Comparison of ENCODE assay signal across 22 mouse cellular contexts in genomic region chr6:97684335-97684734, GRCm38 (mm10).
DNase-seq lines count a peak whose midpoint lies in the region; TF ChIP-seq lines count a peak whose summit lies in the region.
"Had no signal": no experiment of that assay in that cellular context is flagged by ENCODE, and none has a peak within 500 bp of the region (broad histone marks: within the 10 kb centered on the region; RNA-seq: fewer than 3 reads in every experiment).

No protein-coding gene starts in this region.

- TF ChIP-seq POLR2A in cortical plate, adult 2 months (IDR thresholded peaks at IDR 0.05; ENCODE audit: extremely low read depth, insufficient read depth, low read length), result no peak

- TF ChIP-seq CTCF in cortical plate, adult 2 months (IDR thresholded peaks at IDR 0.05; ENCODE audit: extremely low read depth, insufficient read depth, low read length), result no peak

- no peak overlapping the region for H3K4me3 ChIP-seq in cortical plate, adult 2 months (ENCODE audit: insufficient read depth, low read length)
- H3K4me3 ChIP-seq: heart, embryonic 13.5 days; intestine, embryonic 15.5 days; limb, embryonic 15.5 days; megakaryocyte, embryonic 14.5 days; midbrain, embryonic 13.5 days had no signal

- 0 out of 2 replicates have a peak overlapping the region, but pooled peaks have one; percentile 40 for H3K27ac ChIP-seq in cortical plate, adult 2 months (ENCODE audit: insufficient read depth, low read length)
- H3K27ac ChIP-seq: heart, embryonic 13.5 days; intestine, embryonic 15.5 days; limb, embryonic 15.5 days; liver, embryonic 14.5 days; midbrain, embryonic 13.5 days had no signal

- H3K4me1 ChIP-seq in cortical plate, adult 2 months (ENCODE audit: control insufficient read depth, insufficient read depth, low read length), result no peaks in the 10 kb centered on the region; the same call in 1 of the 2 replicates
- H3K4me1 ChIP-seq: heart, embryonic 13.5 days; intestine, embryonic 15.5 days; midbrain, embryonic 13.5 days had no signal

- peak; percentile 20 for DNase-seq in gastrocnemius, adult 18-20 months (ENCODE audit: low spot score)
- no peak for DNase-seq in gastrocnemius, adult 8-10 months (ENCODE audit: low spot score in 2 of 2)
- peak; percentile 8 for DNase-seq in layer of hippocampus, adult 9-11 months
- DNase-seq in layer of hippocampus, adult 9-10 months (ENCODE audit: low spot score), result no peak
- DNase-seq in brain, adult 2 months (ENCODE audit: low read depth, low spot score), result peak; percentile 54
- DNase-seq in lung, postnatal 10 days, result no peak
- DNase-seq: adrenal gland, adult 2 months; cerebellum, adult 8-10 months; cerebellum, postnatal 36 days; kidney, adult 9 months; kidney, postnatal 14 days; lung, embryonic 14.5 days; lung, postnatal 36 days; thymus, adult 2 months; thymus, postnatal 4 days had no signal

Comparison
In these comparisons a context has a peak if more than half of its experiments do, and no peak if none do; other contexts are left out.
1. DNase-seq: peak in gastrocnemius, adult 18-20 months (single experiment), layer of hippocampus, adult 9-11 months (single experiment) and brain, adult 2 months (single experiment); none in gastrocnemius, adult 8-10 months (0 of 2), layer of hippocampus, adult 9-10 months (single experiment) and lung, postnatal 10 days (single experiment).